Mouse (Mus musculus): Measurements from ENCODE around the gene Cdh22.

Cdh22 gene

DNA sequence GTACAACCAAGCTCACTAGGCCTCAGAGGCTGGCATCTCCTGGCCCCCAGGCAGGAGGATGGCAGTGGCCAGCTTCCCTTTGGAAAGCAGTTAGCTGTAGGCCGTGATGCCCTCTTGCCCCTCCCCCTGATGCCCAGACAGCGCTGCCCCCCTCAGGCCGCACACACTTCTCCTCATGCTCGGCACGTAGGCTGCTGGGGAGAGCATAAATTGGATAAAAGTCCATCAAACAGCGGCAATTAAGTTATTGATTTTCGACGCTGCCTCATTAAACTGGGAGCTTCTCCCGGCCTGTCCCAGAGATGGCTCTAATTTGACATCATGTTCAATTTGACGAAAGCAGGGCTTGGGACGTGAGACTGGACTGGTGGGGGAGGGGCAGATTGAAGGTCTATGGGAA, 76.8 kb downstream of the Cdh22 start:
- no peak for DNase-seq (ENCODE audit: extremely low read depth, low read depth)

DNA sequence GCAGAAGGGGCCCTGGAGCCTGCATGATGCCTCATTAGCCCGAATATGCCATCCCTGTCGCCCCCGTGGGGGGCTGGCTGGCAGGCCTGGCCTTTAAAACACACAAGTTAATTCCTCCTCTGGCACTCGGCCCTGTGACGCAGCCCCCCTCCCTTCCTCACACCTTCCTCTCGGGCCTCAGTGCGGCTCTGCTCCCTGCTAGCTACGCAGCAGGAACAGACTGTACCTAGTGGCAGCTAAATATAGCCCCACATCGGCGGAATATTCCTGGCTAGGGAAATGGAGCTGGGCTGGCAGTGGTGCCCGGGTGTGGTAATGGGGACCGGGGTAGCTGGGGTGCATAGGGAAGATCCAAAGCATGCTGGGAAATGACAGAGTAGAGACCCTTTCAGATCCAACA, 81.6 kb downstream of the Cdh22 start:
- no peak for DNase-seq (ENCODE audit: extremely low read depth, low read depth)

DNA sequence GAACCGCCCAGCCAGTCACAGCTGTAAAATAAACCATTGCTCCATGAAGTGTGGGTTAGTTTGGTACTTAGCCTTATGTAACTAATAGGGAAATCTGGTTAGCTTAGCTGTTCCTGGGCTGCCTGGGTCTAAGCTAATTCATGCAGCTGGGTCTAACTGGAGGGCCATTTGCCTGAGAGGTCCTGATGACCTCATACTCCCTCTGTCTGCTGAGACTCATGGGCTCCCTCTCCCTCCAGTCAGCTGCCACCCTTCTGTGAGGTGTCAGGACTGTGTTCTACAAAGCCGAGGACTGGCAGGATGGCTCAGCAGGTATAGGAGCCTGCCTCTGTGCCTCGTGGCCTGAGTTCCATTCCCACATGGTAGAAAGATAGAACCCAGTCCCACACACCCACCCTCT, 84.9 kb downstream of the Cdh22 start:
- DNase-seq (ENCODE audit: extremely low read depth, low read depth): no peak

DNA sequence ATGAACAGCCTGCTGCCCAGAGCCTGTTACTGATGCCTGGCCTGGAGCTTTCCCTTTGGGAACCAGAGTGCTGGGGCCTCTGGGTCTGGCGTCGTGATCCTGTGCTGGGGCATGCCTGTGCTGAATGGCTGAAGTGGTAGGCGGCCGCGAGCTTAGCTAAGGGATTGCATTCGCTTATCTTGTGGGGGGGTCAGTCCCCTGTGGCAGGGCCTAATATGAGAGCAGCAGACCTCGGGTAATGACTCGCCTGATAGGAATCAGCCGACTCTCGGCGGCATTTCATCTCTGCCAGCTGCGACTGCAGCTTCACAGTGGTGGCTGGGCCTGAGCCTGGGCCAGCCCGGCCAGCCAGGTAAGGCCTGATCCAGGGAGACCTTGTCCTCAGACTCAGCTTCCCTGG, 88.8 kb downstream of the Cdh22 start:
- no peak for DNase-seq (ENCODE audit: extremely low read depth, low read depth)

DNA sequence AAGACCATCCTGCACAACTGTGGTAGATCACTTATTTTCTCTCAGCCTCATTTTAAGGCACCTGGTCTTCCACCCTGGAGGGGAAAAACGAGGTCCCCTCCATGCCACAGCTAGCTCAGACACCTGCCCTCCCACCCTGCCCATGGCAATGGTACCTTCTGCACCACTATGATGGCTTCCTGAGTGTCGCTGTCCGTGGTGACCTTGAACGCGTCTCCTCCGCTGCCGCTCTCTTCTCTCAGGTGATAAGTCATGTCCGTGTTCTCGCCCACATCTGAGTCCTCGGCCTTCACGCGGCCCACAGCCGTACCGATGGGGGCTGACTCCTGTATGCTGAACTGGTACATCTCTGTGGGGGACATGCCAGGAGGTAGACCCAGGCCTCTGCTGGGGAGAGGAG, 91.2 kb downstream of the Cdh22 start:
- no peak for DNase-seq (ENCODE audit: extremely low read depth, low read depth)

DNA sequence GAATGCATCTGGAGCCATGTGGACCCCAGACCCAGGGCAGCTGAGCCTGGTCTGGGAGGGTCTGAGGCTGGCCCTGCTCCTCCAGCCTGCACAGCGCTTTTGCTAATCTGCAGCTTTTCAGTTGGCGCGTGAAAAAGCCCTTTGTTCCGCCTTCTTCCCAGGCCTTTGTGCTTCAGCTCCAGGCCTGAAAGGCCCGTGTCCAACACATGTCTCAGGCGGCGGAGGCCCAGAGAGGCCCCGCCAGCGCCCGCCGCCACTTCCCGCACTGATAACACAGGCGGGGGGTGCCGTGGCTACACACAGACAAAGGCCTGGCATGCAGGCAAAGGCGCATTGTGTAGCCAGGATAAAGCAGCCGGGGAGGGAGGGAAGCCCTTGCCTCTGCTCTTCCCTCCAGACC, 98.6 kb downstream of the Cdh22 start:
- DNase-seq (ENCODE audit: extremely low read depth, low read depth): no peak

DNA sequence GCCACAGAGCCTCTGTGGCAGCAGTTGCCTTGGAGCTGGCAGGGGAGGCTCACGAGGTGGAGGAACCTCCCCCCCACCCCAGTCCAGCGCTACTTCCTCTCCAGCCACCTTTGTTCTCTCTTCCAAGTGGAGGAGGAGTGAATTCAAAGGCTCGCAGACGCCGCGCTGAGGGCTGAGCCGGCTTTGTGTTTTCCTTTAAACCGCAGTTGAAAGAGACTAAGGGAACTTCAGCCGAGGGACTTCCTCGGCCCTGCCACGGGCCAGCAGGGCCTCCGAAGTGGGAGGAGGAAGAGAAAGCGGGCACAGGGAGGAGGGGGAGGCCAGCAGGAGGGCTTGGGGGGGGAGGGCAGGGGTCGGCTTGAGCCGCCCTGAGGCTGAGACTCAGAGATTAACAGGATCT, 101.1 kb downstream of the Cdh22 start:
- DNase-seq (ENCODE audit: extremely low read depth, low read depth): no peak

DNA sequence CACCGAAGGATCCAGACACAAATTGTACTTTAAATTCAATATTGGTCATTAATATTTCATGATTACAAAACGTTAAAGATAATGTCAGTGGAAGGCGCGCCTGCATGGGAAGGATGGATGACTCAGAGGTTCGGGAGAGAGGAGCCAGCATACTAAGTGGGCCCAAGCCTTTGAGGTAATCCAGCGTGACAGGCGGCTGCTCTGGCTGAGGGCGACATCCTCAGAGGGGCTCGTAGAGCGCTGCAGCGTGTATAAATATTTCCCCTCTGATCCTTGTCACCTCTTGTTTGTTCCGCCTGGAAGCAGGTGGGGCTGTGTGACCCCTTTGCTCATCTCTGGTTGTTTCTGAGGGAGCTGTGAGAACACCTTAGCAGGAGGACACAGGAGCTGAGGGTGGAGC, 103.2 kb downstream of the Cdh22 start:
- DNase-seq (ENCODE audit: extremely low read depth, low read depth): no peak

DNA sequence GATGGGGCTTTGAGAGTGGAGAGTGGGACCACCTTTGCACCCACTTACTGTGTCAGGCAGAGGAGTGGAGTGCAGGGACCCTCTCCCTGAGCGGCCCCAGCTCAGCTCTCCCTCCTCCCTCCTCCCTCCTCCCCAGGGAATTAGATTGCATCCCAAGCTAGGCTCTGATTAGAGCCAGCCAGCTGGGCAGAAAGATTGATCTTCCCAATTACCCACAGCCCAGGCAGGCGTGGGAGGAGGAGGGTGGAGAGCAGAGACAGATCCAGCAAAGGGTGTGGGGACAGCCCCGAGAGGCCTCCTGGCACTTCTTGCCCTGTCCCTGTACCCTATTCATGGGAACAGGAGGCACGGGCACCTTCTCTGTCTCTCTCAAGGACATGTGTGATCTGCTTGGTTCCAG, 105.5 kb downstream of the Cdh22 start:
- DNase-seq (ENCODE audit: extremely low read depth, low read depth): no peak

DNA sequence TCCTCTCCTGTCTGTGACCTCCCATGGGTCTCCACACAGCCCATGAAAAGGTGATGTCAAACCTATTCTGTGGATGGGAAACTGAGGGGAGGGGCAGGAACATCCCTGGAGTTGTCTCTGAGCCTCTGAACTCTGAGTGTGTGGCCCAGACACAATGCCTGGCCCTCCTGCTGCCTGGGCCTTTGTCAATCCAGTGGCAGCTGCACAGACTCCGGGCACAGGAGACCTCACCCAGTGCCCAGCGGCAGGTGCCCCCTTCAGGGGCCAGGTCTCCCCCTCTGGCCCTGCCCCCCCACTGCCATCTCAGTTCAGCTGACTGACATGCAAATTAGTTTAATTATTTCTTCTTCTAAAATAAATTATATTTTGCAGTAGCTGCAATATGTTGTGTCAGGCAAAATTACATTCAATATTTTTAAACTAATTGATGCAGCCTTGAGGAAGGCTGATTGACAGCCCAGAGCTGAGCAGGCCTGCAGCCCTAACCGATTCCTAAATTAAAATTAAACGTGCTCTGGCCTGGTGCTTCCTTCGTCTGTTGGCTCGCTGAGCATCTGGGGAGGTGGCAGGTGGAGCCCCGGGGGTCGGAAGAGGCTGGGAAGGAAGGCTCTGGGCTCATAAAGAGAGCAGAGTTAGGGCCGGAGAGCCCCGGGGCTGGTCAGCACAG, 107.6 kb downstream of the Cdh22 start:
- DNase-seq (ENCODE audit: extremely low read depth, low read depth): no peak

DNA sequence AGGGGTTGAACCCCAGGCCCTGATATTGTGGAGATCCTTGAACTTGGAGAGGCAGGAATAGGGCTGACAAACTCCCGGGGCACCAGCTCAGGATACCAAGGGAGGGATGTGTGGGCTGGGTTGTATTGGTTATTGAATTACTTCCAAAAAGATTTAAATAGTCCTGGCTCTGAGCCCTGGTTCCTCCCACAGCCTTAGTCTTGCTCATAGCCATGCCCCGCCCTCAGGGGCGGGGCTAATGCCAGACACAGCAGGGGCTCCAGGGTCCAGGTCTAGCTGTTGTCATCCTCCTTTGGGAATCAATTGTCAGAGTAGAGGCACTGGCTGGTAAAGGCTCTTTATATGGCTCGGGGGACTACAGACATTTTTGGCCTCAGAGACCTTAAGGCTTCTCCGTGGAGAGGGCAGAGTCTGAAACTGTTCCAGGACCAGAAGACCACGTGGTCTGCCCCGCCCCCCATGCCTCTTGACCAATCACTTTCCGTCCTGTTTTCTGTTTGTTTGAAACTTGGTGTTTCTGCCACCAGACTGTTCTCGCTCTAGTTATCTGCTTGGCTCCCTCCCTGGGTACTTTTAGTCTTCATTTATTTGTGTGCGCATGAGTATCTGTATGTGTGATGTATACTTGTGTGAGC, 113.3 kb downstream of the Cdh22 start:
- DNase-seq (ENCODE audit: extremely low read depth, low read depth): no peak

DNA sequence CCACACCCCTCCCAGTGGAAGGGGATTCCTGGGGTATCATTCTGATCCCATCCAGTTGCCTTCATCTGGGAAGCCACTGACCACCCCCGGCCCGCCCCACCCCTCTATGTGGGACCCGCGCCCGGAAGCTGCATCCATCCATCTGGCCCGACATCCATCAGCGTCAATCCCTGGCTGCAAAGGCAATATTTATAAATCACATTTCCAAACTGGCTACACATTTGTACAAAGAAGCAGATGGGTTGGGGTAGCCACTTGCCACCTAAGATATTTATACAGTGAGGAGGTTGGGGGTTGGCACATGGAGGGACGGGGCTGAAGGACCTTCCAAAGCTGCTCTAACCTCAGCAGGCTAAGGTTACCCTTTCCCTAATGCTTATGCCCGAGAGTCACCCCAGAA, 113.9 kb downstream of the Cdh22 start:
- no peak for DNase-seq (ENCODE audit: extremely low read depth, low read depth)

DNA sequence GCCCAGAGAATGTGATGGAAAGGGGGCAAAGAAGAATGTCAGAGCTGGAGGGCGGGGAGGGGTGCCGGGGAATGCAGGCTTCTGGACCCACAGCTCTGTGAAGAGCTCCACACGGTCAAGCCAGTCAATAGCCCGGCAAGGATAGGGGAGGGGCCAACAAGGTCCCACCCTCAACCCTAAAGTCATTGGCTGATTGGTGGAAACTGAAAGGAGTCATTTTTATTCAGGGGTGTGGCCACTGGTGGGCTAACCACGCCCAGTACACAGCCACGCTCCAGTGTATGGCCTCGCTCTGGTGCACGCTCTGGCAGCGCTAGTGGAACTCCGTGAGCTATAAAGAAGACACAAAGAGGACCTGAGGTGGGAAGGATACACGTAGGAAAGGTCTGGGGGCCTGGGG, 120.9 kb downstream of the Cdh22 start:
- peak; percentile 26 for DNase-seq (ENCODE audit: extremely low read depth, low read depth)

DNA sequence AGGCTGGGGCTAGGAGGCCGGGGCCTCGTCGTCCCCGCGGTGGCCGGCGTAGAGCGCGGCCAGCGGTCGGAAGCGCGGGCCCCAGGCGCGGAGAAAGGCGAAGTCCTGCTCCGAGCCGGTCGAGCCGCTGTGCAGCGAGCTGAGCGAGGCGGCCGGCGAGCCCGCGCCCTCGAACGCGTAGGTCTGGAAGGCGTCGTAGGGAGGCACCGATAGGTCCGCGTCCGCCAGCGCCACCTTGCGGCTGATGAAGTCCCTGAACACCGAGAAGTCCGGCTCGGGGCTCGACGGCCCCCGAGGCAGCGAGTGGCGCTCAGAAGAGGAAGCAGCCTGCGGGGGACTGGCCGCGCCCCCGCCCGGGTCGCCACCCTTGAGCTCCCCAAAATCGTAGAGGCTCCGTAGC, 122.5 kb downstream of the Cdh22 start:
- no peak for DNase-seq (ENCODE audit: extremely low read depth, low read depth)

DNA sequence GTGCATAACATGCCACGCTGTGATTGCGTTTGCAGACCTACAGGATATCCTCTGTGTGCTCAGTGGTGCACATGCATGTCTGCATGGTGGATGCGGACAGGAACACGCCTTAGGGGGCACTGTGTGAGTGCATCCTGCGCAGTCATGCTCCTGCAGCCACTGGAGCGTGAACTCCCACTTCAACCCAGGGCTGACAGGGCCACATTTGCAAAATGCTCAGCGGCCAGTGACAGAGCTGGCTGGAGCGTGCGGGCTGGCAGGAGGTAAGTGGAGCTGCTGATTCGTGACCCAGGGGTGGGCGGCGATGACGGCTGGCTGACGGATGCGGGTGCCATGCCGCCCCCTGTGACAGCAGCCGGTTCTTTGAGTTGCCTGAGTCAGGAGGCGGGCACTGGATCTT, 128.1 kb downstream of the Cdh22 start:
- no peak for DNase-seq (ENCODE audit: extremely low read depth, low read depth)

DNA sequence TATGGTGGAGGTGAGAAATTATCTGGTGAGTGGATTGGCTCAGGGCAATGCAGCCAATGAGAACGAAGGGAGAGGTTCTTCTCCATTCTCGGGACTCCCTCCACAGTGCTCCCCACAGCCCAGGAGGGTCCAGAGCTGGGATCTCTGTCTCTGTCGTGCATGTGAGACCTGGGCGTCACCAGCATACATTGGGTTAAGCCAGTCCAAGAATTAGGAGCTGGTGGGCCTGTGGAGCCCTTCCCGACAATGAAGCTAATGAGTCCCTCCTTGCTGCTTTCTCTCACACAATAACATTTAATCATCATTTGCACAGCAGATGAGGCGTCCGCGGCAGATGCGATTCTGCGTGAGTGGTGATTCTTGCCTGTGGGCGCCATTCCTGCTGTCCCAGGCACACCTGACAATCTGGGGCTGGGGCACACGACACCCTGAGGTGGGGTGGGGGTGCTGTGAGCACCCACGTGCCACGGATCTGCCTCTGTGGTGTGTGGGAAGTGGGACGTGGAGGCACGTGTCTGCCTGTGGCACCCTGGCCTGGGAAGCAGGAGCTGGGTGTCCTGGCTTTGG, 129.1 kb downstream of the Cdh22 start:
- DNase-seq (ENCODE audit: extremely low read depth, low read depth): no peak

DNA sequence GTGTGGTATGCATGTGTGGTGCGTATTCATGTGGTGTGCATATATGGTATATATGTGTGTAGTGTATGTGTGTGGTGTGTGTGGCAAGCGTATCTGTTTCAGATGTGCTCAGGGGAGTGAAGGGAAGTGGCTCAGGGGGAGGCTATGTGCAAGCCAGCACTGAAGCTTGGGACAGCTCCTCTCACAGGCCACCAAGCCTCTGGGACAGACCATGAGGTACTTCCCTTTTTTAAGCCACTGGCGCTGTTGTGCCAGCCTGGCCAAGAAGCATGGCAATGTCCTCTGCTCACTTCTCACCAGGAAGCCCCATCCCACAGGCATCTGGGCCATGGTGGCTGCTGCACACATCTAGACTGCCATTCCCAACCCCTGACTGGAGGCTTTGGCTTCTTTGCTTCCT, 131.7 kb downstream of the Cdh22 start:
- DNase-seq (ENCODE audit: extremely low read depth, low read depth): no peak

DNA sequence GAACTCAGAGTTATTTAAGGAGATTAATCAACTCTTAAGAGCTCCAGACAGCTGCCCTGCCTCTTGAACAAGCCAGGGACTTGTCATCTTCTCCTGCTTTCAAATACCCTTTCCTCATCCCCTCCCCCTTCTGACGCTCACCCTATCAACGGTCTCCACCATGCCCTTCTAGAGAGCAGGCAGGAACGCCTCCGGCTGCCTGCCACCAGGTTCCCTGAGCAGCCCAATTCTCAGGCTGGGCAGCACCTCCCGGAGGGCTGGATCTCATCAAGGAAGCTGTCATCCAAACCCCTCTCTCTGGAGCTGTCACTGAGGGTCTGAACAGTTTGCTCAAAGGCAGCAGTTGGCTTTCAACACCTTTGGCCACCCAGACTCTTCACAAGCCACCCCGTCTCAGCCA, 133.9 kb downstream of the Cdh22 start:
- no peak for DNase-seq (ENCODE audit: extremely low read depth, low read depth)

DNA sequence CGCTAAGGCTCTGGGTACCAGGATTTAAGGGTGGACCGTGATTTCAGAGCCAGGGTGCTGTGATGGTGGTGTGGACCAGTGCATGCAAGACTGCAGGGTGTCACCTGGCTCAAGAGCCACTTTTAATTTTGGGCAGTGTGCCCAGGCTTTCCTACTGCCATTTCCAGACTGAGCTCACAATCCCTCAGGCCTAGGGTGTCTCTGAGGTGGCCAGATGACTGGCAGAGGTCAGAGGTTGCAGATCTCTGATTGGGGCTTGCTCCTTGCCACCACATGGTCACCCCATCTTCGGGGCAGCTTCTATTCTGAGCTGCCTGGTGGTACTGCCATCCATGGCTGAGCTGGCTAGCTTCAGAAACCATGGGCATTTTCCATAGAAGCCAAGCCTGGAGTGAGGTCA, 135.8 kb downstream of the Cdh22 start:
- DNase-seq (ENCODE audit: extremely low read depth, low read depth): no peak

DNA sequence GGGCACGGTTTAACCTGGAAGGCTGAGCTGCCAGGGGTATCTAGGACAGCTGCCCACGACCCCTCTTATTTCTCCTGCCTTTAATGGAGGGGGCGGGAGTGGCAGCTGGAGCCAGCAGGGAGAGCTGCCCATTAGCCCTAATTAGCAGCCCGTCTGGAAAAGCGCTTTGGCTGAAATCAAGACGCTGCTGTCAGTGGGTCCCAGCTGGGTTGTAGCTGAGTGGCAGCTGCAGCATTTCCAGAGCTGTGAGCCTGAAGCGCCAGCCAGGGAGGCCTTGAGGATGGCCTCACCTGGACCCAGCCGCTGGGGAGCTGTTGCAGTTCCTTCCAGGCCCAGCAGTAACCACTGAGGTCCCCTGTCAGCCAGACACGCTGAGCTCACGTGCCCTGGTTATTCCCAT, 138.3 kb downstream of the Cdh22 start:
- no peak for DNase-seq (ENCODE audit: extremely low read depth, low read depth)

DNA sequence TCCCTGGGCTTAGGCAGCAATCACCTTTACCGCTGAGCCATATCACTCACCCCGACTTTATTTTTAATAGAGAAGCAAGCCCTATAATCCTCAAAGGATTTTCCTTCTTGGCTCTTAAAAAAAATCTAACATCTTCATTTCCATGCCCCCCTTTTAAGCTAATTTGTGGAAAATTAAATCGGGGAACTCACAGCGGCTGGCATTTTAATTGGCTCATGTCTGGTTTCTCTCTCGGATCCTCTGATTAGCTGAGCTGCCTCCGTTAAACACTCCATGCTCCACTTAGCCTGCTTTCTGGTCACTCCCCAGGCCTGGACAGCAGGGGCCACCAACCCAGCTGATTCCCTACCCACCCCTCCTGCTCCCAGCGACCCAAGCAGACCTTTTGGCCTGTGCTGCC, 142.3 kb downstream of the Cdh22 start:
- no peak for DNase-seq (ENCODE audit: extremely low read depth, low read depth)

DNA sequence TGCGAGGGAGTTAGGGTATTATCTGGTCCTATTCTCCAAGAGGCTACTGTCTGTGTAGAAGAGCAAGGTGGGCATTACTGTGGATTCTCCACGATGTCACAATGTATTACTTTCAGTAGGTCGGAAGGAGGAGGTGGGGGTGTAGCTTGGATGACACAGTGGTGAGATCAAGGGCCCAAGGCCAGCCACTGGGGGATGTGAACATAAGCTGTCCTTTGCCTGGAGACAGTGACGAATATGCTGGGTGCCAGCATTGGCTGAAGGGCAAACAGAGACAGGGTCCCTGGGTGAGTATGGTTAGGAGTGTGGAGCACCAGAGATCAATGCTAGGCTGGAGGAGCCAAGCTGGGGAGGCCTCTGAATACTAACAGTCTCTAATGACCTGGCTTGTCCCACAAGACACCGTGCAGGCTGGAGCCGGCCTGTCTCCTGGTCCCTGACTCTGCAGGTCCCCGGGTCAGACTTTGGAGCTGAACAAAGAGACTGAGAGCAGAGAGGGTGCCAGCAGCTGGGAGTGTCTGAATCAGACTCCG, 143.2 kb downstream of the Cdh22 start:
- DNase-seq (ENCODE audit: extremely low read depth, low read depth): no peak

DNA sequence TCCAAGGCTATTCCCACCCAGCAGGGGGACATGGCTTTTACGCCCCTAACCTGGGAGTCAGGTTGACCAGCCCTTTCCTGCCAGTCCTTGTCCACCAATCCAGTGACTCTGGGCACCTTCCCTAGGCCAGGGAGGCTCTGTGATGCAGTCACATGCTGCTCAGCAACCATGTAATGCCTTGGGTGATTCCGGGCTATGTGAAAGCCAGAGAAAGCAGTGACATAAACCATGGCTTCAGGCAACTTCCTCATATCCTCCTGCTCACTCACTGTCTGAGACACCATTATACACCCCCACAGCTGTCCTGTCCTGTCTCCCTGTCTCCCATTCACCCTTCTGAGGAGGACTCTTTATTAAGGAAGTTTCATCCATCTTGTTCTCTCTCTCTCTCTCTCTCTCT, 144.0 kb downstream of the Cdh22 start, which contains the start of gene 1700025C18Rik:
Gene 1700025C18Rik (minus strand): TSS at position 101 of the 400 bp plus-strand sequence.
- DNase-seq (ENCODE audit: extremely low read depth, low read depth): no peak

Measured in MEL-GATA-1-ER (cell line).